Mouse (Mus musculus): ENCODE data around the gene Tob1.

Tob1 gene

DNA sequence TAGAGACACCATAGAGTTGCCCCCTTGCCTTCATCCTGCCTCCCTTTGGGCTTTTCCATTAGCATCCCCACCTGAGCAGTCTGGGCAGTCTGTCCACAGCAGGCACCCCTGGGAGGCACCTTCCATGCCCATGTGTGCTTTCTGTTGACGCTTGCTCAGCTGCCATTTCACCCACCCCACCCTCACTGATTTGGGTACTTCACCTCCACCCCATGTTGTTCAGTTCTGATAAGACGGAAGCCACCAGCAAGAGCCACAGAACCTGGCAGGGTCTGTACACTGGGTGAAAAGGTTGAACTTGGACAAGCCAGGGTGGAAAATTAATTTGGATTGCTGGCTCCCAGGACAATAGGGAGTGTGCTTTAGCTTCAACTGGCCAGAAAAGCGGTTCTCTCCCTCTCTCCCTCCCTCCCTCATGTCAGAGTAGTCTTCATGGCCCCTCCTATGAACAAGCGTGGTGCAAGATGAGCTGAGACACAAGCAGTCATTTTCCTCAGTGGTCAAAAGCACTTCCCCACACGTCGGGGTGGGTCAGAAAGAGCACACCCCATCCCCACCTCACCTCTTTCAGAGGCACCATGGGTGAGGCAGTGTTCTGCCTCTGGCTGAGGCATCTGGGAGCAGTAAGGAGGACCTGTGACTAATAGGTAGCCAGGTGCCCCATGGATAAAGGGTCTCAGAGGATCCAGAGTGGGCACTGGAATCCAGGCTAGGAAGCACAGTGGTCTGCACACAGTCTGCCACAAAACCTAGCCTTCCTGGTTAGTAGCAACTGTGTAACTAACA is 50.5 kb downstream of the Tob1 start:
- intact Hi-C loops (cut with DNase I), result no loop called here

Data from adrenal gland (tissue).